Mouse (Mus musculus) heart, adult 8-10 months (tissue): ENCODE measurements at regions not wholly inside any gene's neighbourhood (a gene's known extent, or its start where the extent isn't known, plus 50 kb on each side); places are given as distances from the start of the nearest gene placed in this dataset.

ENCODE experiments used
- DNase-seq: peaks from one replicate; pipeline ENCODE4 v3.0.0; 2022; ENCODE audit warnings: low spot score

DNA sequence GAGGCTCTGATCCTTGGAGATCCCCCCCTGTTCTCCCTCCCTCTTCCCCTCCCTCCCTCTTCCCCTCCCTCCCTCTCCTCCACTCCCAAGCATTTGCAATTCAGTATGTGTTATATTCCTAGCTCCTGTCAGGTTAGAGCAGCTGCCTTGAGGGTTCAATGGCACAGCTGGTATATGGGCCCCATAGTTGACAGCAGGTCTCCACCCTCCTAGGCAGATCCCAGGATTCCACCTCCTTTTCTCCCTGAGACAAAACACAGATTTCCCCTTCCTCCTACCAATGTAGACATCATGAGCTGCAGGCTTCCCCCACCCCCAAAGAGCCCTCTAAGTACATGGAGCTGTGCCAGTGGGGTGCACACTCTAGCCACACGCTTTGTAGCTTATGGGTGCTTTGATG is 137.8 kb downstream of the Unc5cl start:
- DNase-seq, result no peak

- DNase-seq, result no peak
These were observed 140.8 kb downstream of the Unc5cl start for GRCm38 (mm10) chr17:48595418-48595963.

DNA sequence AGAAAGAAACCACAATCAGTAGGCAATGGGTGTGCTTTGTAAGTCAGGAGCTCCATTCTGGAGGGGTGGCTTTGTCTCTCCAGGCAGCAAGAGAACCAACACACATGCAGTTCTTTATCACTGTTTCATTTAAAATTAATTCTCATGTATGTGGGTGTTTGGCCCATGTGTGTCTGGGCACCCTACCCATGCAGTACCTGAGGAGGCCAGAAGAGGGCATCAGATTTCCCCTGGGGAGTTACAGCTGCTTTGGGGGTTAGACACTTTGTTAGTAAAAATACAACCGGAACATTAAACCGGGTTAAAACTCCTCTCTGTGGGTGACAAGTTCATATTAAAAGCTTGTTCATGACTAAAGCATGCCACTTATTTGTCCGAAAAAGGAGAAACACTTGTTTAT is 141.7 kb downstream of the Unc5cl start:
- DNase-seq, result no peak

GRCm38 (mm10) chr17:48597301-48597700 is 142.6 kb downstream of the Unc5cl start:
- DNase-seq, result no peak

DNA sequence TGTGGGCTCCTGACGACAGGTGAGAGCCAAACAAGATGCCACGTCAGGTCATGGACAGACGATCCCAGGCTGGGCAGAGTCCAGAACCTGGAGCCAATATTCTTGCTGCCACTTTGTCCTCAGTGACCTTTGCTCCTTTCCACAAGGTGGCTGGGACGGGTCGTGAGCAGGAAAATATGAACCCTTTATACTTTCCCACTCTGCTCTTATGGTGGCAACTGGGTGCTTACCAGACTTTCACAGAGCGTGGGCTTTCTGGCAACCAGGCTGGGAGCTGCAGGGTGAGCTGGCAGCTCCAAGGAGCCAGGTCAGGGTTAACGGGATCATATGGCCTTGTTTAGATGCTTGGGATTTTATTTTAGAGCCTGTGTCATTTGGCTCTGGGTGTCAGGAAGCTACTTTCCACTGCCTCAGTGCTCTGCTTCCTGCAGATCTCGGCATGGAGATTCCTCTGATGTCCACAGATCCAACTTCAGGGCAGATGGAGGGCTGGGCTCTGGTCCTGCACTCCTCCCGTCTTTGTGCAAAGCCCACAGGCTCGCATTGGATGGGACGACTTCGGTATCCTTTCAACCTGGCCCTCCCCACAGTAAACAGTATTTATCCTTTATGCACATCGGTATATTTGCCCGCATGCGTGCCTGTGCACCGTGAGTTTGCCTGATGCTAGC is 143.9 kb downstream of the Unc5cl start:
- no peak for DNase-seq

DNA sequence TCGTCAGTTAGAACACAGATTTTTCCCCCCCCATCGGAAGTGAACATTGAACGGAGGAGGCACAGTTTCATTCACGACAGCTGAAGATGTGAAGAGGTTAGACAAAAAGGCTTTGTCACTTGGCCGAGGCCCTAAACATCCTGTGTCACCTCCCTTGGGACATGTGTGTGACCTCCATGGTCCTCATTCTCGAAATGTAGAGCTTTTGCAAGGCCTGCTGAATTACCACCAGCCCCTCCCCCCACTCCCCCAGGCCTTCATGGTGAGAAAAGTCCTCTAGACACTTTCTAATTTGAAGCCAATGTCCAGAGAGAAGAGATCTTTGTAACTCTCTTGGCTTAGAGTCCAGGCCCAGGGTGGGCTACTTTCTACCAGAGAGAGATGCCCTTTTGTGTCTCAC is 145.5 kb downstream of the Unc5cl start:
- DNase-seq, result no peak

- peak; percentile 26 for DNase-seq
These were observed 147.9 kb downstream of the Unc5cl start for GRCm38 (mm10) chr17:48602554-48602953.

DNA sequence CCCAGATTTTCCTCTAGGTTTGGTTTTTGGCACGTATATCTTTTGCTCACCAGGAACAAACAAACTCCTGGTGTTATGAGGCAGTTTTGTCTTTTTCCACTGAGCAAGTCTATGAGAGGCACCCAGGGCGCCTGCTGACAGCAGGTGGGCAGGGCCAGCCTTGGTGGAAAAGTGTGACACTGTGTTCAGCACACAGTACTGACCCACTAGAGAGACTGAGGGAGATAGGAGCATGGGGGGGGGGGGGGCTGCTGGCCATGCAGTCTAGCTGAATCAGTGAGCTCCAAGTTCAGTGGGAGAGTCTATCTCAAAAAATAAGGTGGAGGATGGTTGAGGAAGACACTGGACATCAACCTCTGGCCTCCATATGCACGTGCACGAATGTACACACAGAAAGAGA is 152.1 kb downstream of the Unc5cl start:
- DNase-seq, result no peak

DNA sequence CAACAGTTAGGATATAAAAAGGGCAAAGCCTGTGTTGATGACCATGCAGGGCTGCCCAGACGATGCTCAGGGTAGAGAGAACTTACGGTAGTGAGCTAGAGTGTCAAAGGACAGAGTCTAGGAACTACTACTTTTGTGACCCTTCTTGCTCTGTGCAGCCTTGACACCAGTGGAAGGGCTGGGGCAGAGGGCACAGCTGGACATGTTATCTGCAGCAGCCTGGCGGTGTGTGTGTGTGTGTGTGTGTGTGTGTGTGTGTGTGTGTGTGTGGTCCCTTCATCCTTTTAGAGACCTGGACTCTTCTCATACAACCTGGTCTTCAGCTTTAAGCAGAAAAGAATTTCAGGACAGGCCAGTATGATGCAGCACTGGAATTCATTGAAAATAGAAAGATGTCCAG is 153.6 kb downstream of the Unc5cl start:
- DNase-seq, result no peak

DNA sequence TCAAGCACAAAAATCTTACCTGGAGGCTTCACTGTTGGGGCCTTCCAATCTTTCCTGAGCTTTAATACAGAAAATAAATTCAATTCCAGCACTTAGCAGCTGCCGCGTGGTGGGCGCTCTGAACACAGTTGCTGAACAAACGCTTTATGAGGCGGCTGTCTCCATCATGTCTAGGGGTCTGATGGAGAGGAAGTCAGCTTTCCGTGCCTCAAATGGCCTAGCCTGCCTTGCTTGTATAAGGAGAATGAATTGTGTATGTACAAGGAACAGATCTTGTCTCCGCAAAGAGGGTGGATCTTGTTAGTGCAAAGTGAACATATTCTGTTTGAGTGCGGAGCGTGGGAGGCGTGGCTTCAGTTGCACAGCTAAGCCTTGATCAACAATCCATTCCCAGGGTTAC is 155.4 kb downstream of the Unc5cl start:
- DNase-seq, result no peak

GRCm38 (mm10) chr17:48610806-48611205 is 156.1 kb downstream of the Unc5cl start:
- DNase-seq, result no peak

- no peak for DNase-seq
These were observed 158.8 kb downstream of the Unc5cl start for GRCm38 (mm10) chr17:48613491-48613890.

GRCm38 (mm10) chr17:48615248-48615647 is 160.5 kb downstream of the Unc5cl start:
- DNase-seq, result no peak

DNA sequence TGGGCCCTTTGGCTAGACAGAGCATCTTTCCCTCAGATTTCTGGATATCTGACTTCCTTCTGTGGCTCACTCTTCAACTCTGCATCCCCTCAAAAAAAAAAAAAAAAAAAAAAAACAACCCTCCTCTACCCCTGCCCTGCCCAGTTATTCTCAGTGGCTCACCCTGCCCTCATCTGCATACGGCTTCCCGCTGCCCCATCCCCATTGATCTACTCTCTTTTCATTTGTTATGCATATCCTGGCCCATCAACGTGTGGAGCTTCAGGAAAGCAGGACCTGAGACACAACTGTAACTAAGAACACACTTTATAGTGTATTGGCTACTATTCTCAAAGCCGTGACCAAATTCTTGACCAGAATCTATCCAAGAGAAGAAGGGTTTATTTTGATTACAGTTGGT is 161.5 kb downstream of the Unc5cl start:
- DNase-seq, result no peak

- DNase-seq, result no peak
These were observed 166.2 kb downstream of the Unc5cl start for GRCm38 (mm10) chr17:48620896-48621295.

GRCm38 (mm10) chr17:48621676-48622075 is 167.0 kb downstream of the Unc5cl start:
- DNase-seq, result no peak

DNA sequence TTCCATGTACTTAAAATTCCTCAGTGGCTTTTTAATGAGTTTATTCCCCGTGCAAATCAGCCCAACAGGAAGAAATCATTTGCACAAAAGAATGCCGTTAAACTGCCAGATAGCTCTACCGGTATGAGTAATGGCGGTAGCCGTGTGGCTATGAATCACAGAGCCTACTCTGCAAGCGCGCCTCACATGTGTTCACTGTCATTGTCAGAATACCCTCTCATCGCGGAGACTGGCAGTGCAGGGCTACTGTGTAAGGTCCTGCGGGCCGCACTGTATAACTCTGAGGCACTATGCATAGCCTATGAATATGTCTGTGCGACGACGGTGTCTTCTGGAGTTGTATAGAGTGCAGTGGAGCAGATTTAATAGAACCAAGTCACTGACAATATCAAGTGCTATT is 170.2 kb downstream of the Unc5cl start:
- no peak for DNase-seq

DNA sequence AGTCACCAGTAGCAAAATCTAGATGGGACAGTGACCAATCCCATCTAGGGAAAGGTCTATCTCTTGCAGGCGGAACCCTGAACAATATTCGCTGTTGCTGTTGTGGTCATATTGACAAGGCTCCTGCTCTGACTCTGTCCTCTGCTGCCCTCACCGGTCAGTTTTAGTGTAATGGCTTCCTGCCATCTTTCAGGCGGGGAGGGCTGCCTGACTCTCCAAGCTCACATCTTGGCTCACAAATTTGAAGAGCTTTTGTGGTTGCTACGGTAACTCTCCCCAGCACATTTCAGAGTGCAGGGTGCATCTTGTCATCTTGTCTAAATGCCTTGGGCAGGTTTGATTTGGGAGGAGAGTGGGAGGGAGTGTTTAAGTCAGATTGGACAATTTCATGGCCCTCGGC is 171.3 kb downstream of the Unc5cl start:
- no peak for DNase-seq

DNA sequence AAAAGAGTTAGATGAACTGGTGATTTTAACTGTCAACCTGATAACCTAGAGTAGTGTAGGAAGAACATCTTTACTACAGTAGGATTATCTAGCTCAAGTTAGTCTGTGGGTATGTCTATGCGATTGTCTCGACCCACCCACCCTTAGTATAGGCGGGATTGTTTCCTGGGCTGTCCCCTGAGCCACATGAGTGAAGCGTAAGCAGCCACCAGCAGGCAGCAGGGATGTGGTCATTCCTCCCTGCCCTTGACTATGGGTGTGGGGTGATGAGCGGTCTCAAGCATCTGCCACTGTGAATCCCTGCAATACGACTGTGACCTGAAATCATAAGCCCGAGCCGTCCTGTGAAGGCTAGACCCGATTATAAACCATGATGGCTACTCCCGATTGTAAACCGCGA is 184.9 kb downstream of the Unc5cl start:
- no peak for DNase-seq

DNA sequence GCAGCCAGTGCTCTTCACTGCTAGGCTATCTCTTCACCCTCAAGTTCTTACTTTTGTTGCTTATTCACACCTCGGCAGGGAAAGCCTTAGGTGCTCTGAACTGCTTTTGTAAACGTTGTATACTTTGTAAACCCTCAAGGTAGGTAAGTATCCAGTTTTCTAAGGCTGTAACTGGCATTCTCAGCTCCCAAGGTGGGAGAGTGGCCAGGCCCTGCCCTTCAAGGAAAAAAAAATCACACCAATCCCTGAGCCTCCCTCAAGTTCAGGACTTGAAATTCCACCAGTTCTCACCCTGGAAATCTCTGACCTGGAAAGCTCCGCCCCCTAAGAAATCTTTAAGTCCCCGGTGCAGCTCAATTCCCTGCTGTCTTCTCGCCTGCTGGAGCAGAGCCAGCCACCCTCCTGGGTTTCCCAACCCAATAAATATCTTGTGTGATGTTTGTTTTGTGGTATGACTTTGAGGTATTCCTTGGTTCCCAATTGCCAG is 188.9 kb downstream of the Unc5cl start:
- no peak for DNase-seq

GRCm38 (mm10) chr17:48645056-48645455 is 190.4 kb downstream of the Unc5cl start:
- no peak for DNase-seq

DNA sequence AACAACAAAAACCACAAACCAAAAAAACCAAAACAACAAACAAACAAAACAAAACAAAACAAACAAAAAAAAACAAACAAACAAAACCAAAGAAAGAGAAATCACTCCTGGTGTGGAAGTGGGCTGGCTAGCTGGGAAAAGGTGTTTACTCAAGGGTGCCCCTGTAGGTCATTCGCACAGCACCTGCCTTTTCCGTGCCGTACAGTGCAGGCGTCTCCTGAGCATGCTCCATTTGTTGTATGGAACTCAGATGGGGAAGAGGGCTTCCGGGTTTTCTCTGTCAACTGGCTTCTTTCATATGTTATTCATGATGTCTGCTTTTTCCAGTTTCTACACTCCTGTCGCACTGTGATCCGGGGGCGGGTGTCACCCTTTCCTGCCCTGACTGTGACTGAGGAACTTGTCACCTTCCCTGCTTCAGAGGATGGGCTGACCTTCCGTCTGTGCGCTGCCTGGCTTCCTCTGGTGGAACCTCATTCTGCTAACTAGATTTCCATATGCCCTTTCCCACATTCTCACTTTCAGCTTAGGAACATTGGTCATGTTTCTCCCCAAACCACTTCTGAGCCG is 192.0 kb downstream of the Unc5cl start:
- no peak for DNase-seq

DNA sequence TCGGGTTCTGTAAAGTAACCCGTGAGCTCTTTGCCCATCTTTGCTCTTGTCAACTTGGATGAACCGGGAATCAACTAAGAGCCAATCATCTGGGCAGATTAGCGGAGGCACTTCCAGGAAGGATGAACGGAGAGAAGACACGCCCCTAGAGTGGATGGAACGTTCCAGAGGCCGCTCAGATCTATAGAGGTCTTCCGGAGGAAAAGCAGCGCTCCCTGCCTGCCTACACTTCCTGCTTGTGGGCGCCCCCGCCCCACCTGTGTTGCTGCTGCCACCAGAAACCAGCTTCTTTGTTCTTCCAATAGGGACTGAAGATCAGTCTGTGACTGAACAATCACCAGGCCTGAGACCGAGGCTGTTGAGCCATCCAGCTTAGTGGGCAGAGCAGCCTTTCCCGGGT is 192.7 kb downstream of the Unc5cl start:
- DNase-seq, result no peak
